In the genomic region with DNA sequence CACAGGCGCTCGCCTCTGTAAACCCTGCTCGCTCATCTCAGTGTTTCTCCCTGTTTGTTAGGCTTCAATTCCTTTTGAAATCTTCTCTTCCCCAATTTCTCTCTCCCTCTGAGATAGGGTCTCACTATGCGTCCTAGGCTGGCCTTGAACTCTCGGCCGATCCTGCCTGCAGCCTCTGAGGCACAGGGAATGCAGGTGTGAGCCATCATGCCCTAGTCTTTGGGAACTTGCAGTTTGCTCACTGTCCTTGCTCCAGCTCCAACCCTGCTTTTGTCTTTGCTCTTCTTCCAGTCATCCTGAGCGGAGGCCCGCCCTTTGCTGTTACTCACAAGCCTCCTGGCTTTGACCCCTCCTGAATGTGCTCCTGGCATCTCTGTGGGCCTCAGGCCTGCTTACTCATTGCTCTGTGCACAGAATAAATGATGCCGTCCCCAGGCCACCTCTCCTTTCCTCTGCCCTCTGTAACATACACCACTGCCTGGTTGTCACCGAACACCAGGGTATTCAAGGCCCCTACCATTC, we compare ENCODE assay signal across 32 mouse cellular contexts. TPM values are rescaled to one million over a fixed set of nuclear protein-coding genes. Genes with fewer than 3 reads are reported as not detected.
DNase-seq lines count a peak whose midpoint lies in the region; ATAC-seq lines count a peak whose summit lies in the region.
"Had no signal": no experiment of that assay in that cellular context is flagged by ENCODE, and none has a peak within 500 bp of the region (broad histone marks: within the 10 kb centered on the region; RNA-seq: fewer than 3 reads in every experiment).

No protein-coding gene starts in this region.

- WGBS in heart, embryonic 11.5 days (ENCODE audit: insufficient replicate concordance), result 81% methylated on average over 10 of the region's 10 CpGs

- intact Hi-C loops in heart, postnatal 10 days (cut with DNase I), result no loop called here

- no peak overlapping the region for H3K27ac ChIP-seq in heart, embryonic 11.5 days (ENCODE audit: low read depth, low read length)
- H3K27ac ChIP-seq: embryonic facial prominence, embryonic 13.5 days; hindbrain, embryonic 14.5 days; liver, embryonic 14.5 days; macrophage; midbrain, embryonic 15.5 days; neural tube, embryonic 15.5 days had no signal

- H3K36me3 ChIP-seq in heart, embryonic 11.5 days (ENCODE audit: control insufficient read depth, insufficient read depth, low read length), result no peaks in the 10 kb centered on the region
- H3K36me3 ChIP-seq: embryonic facial prominence, embryonic 13.5 days; heart, embryonic 12.5 days; midbrain, embryonic 15.5 days; neural tube, embryonic 15.5 days had no signal

- H3K9ac ChIP-seq in heart, embryonic 11.5 days (ENCODE audit: low read depth, low read length), result 0 out of 2 replicates have a peak overlapping the region, but pooled peaks have one; percentile 16
- H3K9ac ChIP-seq: embryonic facial prominence, embryonic 13.5 days; heart, embryonic 12.5 days; hindbrain, embryonic 14.5 days; liver, embryonic 14.5 days; midbrain, embryonic 15.5 days; neural tube, embryonic 15.5 days had no signal

- DNase-seq in adrenal gland, postnatal 14 days, result peak; percentile 65
- no peak for DNase-seq in adrenal gland, adult 18-20 months (ENCODE audit: low spot score in 2 of 2)
- no peak for DNase-seq in heart, postnatal 10 days
- peak; percentile 47 for DNase-seq in ZHBTc4 (ENCODE audit: low read depth, low spot score)
- no peak for DNase-seq in cerebellum, postnatal 10 days
- DNase-seq in kidney, postnatal 25 days, result no peak
- DNase-seq: cerebellum, adult 11 months; cerebellum, adult 9-10 months; embryo, embryonic 11 days; gastrocnemius, postnatal 14 days; kidney, adult 9 months; kidney, postnatal 10 days; layer of hippocampus, adult 9-11 months; liver; lung, adult 2 months; lung, postnatal 10 days; retina, postnatal 1 day; right cerebral cortex, postnatal 14 days; thymus, adult 18-20 months; thymus, postnatal 25 days had no signal

- H3K4me3 ChIP-seq in heart, embryonic 11.5 days (ENCODE audit: low read depth, low read length), result no peak overlapping the region
- H3K4me3 ChIP-seq: embryonic facial prominence, embryonic 13.5 days; erythroblast, embryonic 14.5 days; heart, embryonic 12.5 days; midbrain, embryonic 15.5 days; neural tube, embryonic 15.5 days had no signal

- ATAC-seq in heart, embryonic 11.5 days (replicated peaks; ENCODE audit: insufficient number of reproducible peaks, low FRiP score, low TSS enrichment), result no peak
- ATAC-seq: forebrain, embryonic 16.5 days; intestine, postnatal 0 days; midbrain, embryonic 15.5 days; Patski had no signal

- H3K4me2 ChIP-seq in heart, embryonic 11.5 days, result no peak overlapping the region
- H3K4me2 ChIP-seq: embryonic facial prominence, embryonic 13.5 days; heart, embryonic 12.5 days; hindbrain, embryonic 14.5 days; midbrain, embryonic 15.5 days; neural tube, embryonic 15.5 days had no signal

- H3K4me1 ChIP-seq in heart, embryonic 11.5 days (ENCODE audit: control insufficient read depth, insufficient read depth, low read length), result no peaks in the 10 kb centered on the region

- H3K9me3 ChIP-seq in heart, embryonic 11.5 days (replicated peaks; ENCODE audit: control insufficient read depth, low read length), result no peaks in the 10 kb centered on the region
- H3K9me3 ChIP-seq: embryonic facial prominence, embryonic 13.5 days; heart, embryonic 12.5 days; midbrain, embryonic 15.5 days; neural tube, embryonic 15.5 days had no signal

- no peaks in the 10 kb centered on the region for H3K27me3 ChIP-seq in heart, embryonic 11.5 days (ENCODE audit: control insufficient read depth, insufficient read depth, low read length)
- H3K27me3 ChIP-seq: embryonic facial prominence, embryonic 13.5 days; heart, embryonic 12.5 days; midbrain, embryonic 15.5 days; neural tube, embryonic 15.5 days; Patski had no signal

RNA-seq across cellular contexts. Expression of a gene that starts 55.3 kb away (rescaled TPM):
- total RNA-seq in adrenal gland, postnatal 14 days (2021), result 20.7 and 27.9 TPM in 2 replicates
- total RNA-seq in adrenal gland, adult 18-20 months (2021), result 10 to 100 TPM; 13.7 to 15.8 TPM
- 0.96 and 2.1 TPM in 2 replicates for polyA plus RNA-seq in heart, embryonic 11.5 days (2014; fragmentation: Nextera tagmentation; extraction: Ambion mirVana)
- total RNA-seq in heart, postnatal 10 days (2021), result 10 to 100 TPM; 24.4 to 25.0 TPM

Comparison
In these comparisons a context has a peak if more than half of its experiments do, and no peak if none do; other contexts are left out.
1. DNase-seq: peak in adrenal gland, postnatal 14 days (single experiment) and ZHBTc4 (single experiment); none in adrenal gland, adult 18-20 months (0 of 2), heart, postnatal 10 days (0 of 2), cerebellum, postnatal 10 days (0 of 2) and kidney, postnatal 25 days (0 of 2).